Mouse (Mus musculus): ENCODE measurements around the gene Sohlh1. TPM values are rescaled to one million over a fixed set of nuclear protein-coding genes. Genes with fewer than 3 reads are reported as not detected.

Sohlh1 gene
- polyA plus RNA-seq, 1 experiment from 2014 or later = not detected

DNA sequence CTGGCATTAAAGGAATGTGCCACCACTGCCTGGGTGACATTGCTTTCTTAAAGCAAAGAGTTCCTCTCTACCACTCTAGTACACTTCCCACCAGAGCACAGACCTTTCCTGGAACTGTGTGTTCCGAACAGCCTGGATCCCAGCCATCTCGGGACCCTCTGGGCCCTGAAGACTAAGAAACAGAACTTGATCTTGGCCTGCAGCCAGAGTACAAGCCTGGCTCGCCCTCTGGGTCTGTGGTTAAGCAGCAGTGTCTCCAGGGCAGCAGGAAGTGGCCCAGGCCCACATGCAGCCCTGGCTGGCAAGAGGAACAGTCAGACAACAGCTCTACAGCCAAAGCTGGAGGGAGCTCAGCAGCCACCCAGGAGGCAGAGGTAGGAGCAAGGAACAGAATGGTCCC lies 5.6 kb upstream of the Sohlh1 start:
- no peak for DNase-seq (ENCODE audit: low spot score)
- Histone ChIP-seq H3K27ac (ENCODE audit: low read depth, low read length) (no peak overlapping the region), H3K9me3 (ENCODE audit: control insufficient read depth, low read length) (no peaks in the 10 kb centered on the region), H3K4me3 (ENCODE audit: low read depth, low read length) (no peak overlapping the region), H3K36me3 (ENCODE audit: control insufficient read depth, insufficient read depth, low read length) (no peaks in the 10 kb centered on the region), H3K4me2 (no peak overlapping the region), H3K27me3 (replicated peaks; ENCODE audit: control insufficient read depth, insufficient read depth, low read length) (no peaks in the 10 kb centered on the region), H3K9ac (ENCODE audit: low read depth, low read length) (no peak overlapping the region), H3K4me1 (replicated peaks; ENCODE audit: control insufficient read depth, insufficient read depth, low read length) (no peaks in the 10 kb centered on the region)
- 50% methylated on average over 3 of the region's 3 CpGs for WGBS
- no peak for ATAC-seq (replicated peaks; ENCODE audit: low FRiP score)

DNA sequence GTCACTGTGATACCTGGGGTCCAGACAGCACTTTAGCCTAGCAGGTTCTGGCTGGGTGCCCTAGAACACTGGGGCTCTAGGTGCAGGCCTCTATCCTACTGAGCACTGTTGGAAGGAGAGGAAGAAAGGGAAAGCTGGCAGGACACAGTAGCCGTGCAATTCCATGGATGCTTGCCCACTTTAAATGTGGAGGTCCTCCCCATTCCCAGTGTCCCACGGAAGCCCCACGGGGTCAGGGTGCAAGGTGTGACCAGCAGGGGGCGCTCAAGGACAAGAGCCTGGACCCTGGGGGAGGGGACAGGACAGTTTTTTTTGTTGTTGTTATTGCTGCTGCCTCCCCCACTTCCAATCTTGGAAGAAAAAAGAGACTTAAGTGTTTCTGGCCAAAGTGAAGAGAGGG lies 3.3 kb upstream of the Sohlh1 start:
- Histone ChIP-seq H3K9ac (ENCODE audit: low read depth, low read length) (no peak overlapping the region), H3K9me3 (ENCODE audit: control insufficient read depth, low read length) (no peaks in the 10 kb centered on the region), H3K4me3 (ENCODE audit: low read depth, low read length) (no peak overlapping the region), H3K4me1 (replicated peaks; ENCODE audit: control insufficient read depth, insufficient read depth, low read length) (no peaks in the 10 kb centered on the region), H3K27ac (ENCODE audit: low read depth, low read length) (no peak overlapping the region), H3K36me3 (ENCODE audit: control insufficient read depth, insufficient read depth, low read length) (no peaks in the 10 kb centered on the region), H3K4me2 (no peak overlapping the region), H3K27me3 (replicated peaks; ENCODE audit: control insufficient read depth, insufficient read depth, low read length) (no peaks in the 10 kb centered on the region)
- 11% methylated on average over 4 of the region's 4 CpGs for WGBS
- DNase-seq (ENCODE audit: low spot score) (peak; percentile 43), ATAC-seq (replicated peaks; ENCODE audit: low FRiP score) (no peak)

DNA sequence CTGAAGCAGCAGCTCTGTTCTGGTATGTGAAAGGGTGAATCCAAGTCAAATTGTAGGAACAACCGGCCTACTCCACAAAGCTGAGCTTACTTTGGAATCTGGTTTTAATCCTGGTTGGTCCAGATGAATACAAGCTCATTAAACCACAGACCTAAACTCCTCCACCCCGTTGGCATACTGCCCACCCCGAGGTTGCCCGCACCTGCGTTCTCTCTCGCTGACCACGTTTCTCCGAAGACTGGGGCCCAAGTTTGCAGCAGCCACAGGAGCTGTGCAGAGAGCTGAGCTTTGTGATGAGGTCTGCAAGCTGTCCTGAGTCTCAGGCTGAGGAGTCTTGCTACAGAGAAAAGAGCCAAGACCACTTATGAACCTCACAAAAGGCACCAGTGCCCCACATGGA lies 532 bp downstream of the Sohlh1 start:
- ATAC-seq (replicated peaks; ENCODE audit: low FRiP score) = no peak
- Histone ChIP-seq H3K9me3 (ENCODE audit: control insufficient read depth, low read length) (no peaks in the 10 kb centered on the region), H3K4me3 (ENCODE audit: low read depth, low read length) (no peak overlapping the region), H3K9ac (ENCODE audit: low read depth, low read length) (no peak overlapping the region), H3K4me1 (replicated peaks; ENCODE audit: control insufficient read depth, insufficient read depth, low read length) (no peaks in the 10 kb centered on the region), H3K27ac (ENCODE audit: low read depth, low read length) (no peak overlapping the region), H3K4me2 (no peak overlapping the region), H3K36me3 (ENCODE audit: control insufficient read depth, insufficient read depth, low read length) (no peaks in the 10 kb centered on the region), H3K27me3 (replicated peaks; ENCODE audit: control insufficient read depth, insufficient read depth, low read length) (no peaks in the 10 kb centered on the region)
- WGBS = 82% methylated on average over 8 of the region's 8 CpGs
- no peak for DNase-seq (ENCODE audit: low spot score)

DNA sequence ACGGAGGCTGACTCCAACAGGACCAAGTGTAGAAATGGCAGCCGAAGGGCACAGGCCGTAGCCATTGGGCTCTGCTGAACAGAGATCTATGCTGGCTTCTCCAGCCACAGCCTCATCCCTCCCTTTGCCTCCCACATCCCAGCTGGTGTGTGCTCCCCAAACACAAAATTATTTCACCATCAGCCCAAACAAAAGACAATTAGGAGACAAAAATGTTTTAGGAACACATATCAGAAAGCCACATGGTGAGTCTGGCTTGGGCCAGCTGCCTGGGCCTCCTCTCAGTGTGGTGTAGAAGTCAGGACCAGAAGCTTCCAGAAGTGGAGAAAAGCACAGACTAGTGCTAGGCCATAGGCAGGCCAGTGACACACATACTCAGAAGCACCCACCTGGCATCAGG lies 3.0 kb downstream of the Sohlh1 start:
- Histone ChIP-seq H3K36me3 (ENCODE audit: control insufficient read depth, insufficient read depth, low read length) (no peaks in the 10 kb centered on the region), H3K9me3 (ENCODE audit: control insufficient read depth, low read length) (no peaks in the 10 kb centered on the region), H3K4me2 (no peak overlapping the region), H3K4me1 (replicated peaks; ENCODE audit: control insufficient read depth, insufficient read depth, low read length) (no peaks in the 10 kb centered on the region), H3K27me3 (replicated peaks; ENCODE audit: control insufficient read depth, insufficient read depth, low read length) (no peaks in the 10 kb centered on the region), H3K9ac (ENCODE audit: low read depth, low read length) (no peak overlapping the region), H3K27ac (ENCODE audit: low read depth, low read length) (no peak overlapping the region), H3K4me3 (ENCODE audit: low read depth, low read length) (no peak overlapping the region)
- no peak for ATAC-seq (replicated peaks; ENCODE audit: low FRiP score)
- 80% methylated on average over 3 of the region's 3 CpGs for WGBS
- no peak for DNase-seq (ENCODE audit: low spot score)

DNA sequence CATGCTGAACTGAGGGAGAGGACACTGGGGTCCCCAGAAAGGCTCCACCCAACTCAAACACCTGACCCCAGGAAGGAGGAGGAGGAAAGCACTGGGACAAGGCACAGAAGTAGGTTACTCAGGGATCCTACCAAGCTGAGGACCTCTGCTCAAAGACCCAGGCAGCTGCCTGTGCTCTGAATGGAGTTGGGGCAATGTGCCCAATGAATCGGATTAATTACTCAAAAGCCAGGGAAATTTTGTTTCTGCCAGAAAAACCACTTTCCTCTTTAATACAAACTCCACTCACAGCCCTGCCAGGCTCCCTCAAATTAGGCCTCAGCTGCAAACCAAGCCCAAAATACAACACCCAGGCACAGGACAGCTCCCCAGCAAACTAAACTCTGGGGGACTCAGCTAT lies 4.3 kb downstream of the Sohlh1 start:
- Histone ChIP-seq H3K4me2 (no peak overlapping the region), H3K36me3 (ENCODE audit: control insufficient read depth, insufficient read depth, low read length) (no peaks in the 10 kb centered on the region), H3K9me3 (ENCODE audit: control insufficient read depth, low read length) (no peaks in the 10 kb centered on the region), H3K27ac (ENCODE audit: low read depth, low read length) (no peak overlapping the region), H3K9ac (ENCODE audit: low read depth, low read length) (no peak overlapping the region), H3K4me1 (replicated peaks; ENCODE audit: control insufficient read depth, insufficient read depth, low read length) (no peaks in the 10 kb centered on the region), H3K4me3 (ENCODE audit: low read depth, low read length) (no peak overlapping the region), H3K27me3 (replicated peaks; ENCODE audit: control insufficient read depth, insufficient read depth, low read length) (no peaks in the 10 kb centered on the region)
- 70% methylated on average over 1 of the region's 1 CpGs for WGBS
- ATAC-seq (replicated peaks; ENCODE audit: low FRiP score) (no peak), DNase-seq (ENCODE audit: low spot score) (no peak)

DNA sequence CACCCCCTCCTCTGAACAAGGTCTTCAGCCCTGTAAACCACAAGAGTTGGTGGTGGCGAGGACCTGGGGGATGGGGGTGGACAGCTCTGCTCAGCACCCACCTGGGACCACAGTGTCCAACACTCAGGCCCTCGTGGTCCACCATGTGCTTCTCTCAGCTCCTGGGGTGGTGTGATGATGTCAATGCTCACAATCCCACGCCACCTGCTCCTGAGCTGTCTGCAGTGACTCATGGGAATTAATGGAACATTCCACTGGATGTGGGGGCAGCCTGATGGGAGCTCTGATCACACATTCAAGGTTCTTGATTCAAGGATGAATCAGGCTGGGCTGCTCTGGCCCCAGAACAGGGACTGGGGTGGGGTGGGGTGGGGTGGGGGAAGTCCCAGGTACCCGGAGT lies 4.9 kb downstream of the Sohlh1 start:
- Histone ChIP-seq H3K4me1 (replicated peaks; ENCODE audit: control insufficient read depth, insufficient read depth, low read length) (no peaks in the 10 kb centered on the region), H3K4me3 (ENCODE audit: low read depth, low read length) (no peak overlapping the region), H3K27ac (ENCODE audit: low read depth, low read length) (no peak overlapping the region), H3K9me3 (ENCODE audit: control insufficient read depth, low read length) (no peaks in the 10 kb centered on the region), H3K4me2 (no peak overlapping the region), H3K9ac (ENCODE audit: low read depth, low read length) (no peak overlapping the region), H3K36me3 (ENCODE audit: control insufficient read depth, insufficient read depth, low read length) (no peaks in the 10 kb centered on the region), H3K27me3 (replicated peaks; ENCODE audit: control insufficient read depth, insufficient read depth, low read length) (no peaks in the 10 kb centered on the region)
- 55% methylated on average over 4 of the region's 4 CpGs for WGBS
- ATAC-seq (replicated peaks; ENCODE audit: low FRiP score) = no peak
- no peak for DNase-seq (ENCODE audit: low spot score)

DNA sequence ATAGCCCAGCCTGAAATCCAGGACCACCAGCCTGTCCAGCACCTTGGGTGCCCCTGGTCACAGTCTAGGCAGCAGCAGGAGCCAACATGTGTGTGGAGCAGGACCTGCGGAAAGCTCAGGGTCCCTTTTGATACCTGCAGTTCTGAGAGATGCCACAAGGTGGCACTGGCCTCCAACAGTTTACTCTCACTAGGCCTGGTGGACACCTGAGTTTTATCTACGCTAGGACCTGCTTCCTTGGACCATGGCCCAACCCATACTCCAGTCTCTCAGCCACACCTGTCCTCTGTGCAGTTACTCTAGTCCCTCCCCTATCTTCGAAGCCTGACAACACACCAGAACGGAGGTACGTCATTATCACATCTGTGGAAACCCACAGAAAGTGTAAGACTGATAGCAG lies 10.8 kb downstream of the Sohlh1 start:
- no peaks in the 10 kb centered on the region for H3K27me3 ChIP-seq (replicated peaks; ENCODE audit: control insufficient read depth, insufficient read depth, low read length)
- 48% methylated on average over 5 of the region's 5 CpGs for WGBS
- ATAC-seq (replicated peaks; ENCODE audit: low FRiP score) (peak; percentile 23; the same call in 1 of the 2 replicates), DNase-seq (ENCODE audit: low spot score) (peak; percentile 57)
- H3K9ac ChIP-seq (ENCODE audit: low read depth, low read length) = no peak overlapping the region
- no peaks in the 10 kb centered on the region for H3K4me1 ChIP-seq (replicated peaks; ENCODE audit: control insufficient read depth, insufficient read depth, low read length)
- no peaks in the 10 kb centered on the region for H3K36me3 ChIP-seq (ENCODE audit: control insufficient read depth, insufficient read depth, low read length)
- no peak overlapping the region for H3K4me2 ChIP-seq
- no peaks in the 10 kb centered on the region for H3K9me3 ChIP-seq (ENCODE audit: control insufficient read depth, low read length)
- H3K4me3 ChIP-seq (ENCODE audit: low read depth, low read length) = no peak overlapping the region
- no peak overlapping the region for H3K27ac ChIP-seq (ENCODE audit: low read depth, low read length)

DNA sequence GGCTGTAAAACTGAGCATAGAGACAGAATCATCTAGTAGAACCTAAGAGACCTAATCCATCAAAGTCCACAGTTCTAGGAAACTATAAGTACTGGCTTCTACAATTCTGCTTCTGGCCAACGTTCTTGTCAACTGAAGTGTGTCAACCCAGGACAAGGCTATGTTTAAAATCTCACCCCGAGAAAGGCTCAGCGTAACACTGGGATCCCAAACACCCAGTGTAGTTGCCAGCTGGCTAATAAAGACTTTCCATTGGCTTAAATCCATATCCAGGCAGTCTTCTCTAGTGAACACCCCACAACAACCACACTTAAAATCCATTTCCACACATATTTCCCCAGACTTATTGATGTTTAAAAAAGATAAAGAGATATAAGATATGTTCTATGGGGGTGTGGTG lies 16.3 kb downstream of the Sohlh1 start:
- Histone ChIP-seq H3K9me3 (ENCODE audit: control insufficient read depth, low read length) (no peaks in the 10 kb centered on the region), H3K27me3 (replicated peaks; ENCODE audit: control insufficient read depth, insufficient read depth, low read length) (no peaks in the 10 kb centered on the region), H3K36me3 (ENCODE audit: control insufficient read depth, insufficient read depth, low read length) (no peaks in the 10 kb centered on the region), H3K27ac (ENCODE audit: low read depth, low read length) (no peak overlapping the region), H3K4me3 (ENCODE audit: low read depth, low read length) (no peak overlapping the region), H3K4me2 (no peak overlapping the region), H3K4me1 (replicated peaks; ENCODE audit: control insufficient read depth, insufficient read depth, low read length) (no peaks in the 10 kb centered on the region), H3K9ac (ENCODE audit: low read depth, low read length) (no peak overlapping the region)
- DNase-seq (ENCODE audit: low spot score) = no peak
- WGBS = 84% methylated on average over 3 of the region's 3 CpGs
- ATAC-seq (replicated peaks; ENCODE audit: low FRiP score) = no peak

DNA sequence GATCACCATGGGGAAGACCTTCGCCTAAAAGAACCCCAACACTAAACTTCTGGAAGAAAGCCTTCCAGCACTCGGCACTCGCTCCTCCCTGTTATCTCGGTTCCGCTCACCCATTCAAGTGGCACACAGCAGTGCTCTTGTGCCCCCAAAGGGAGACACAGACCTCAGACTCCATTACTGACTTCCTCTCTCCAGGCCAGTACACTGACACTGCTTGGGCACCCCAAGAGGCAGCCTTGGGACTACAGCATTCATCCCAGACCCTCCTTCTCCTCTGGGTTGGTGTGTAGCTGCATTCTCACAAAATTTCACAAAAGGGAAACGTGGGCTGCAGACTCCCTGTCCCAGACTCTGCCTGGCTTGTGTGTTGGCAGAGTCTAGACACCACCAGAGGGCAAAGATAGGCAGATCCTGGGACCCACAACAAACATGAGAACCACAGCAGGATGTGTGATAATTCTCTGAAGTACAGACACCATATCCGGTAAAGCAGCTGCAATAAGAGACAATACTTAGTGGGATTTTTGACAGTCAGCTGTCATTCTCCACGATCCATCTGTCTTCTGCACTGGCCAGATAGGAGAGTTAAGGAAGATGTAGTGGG lies 18.6 kb downstream of the Sohlh1 start:
- Histone ChIP-seq H3K4me3 (ENCODE audit: low read depth, low read length) (no peak overlapping the region), H3K27me3 (replicated peaks; ENCODE audit: control insufficient read depth, insufficient read depth, low read length) (no peaks in the 10 kb centered on the region), H3K4me1 (replicated peaks; ENCODE audit: control insufficient read depth, insufficient read depth, low read length) (no peaks in the 10 kb centered on the region), H3K9me3 (ENCODE audit: control insufficient read depth, low read length) (no peaks in the 10 kb centered on the region), H3K4me2 (no peak overlapping the region), H3K9ac (ENCODE audit: low read depth, low read length) (no peak overlapping the region), H3K27ac (ENCODE audit: low read depth, low read length) (no peak overlapping the region), H3K36me3 (ENCODE audit: control insufficient read depth, insufficient read depth, low read length) (no peaks in the 10 kb centered on the region)
- WGBS = 64% methylated on average over 8 of the region's 8 CpGs
- DNase-seq (ENCODE audit: low spot score) (no peak), ATAC-seq (replicated peaks; ENCODE audit: low FRiP score) (no peak)

Data from liver, embryonic 11.5 days (tissue).